Mouse (Mus musculus) kidney, postnatal 10 days (tissue): ENCODE measurements around the gene Atp5h.

Experiments
- DNase-seq: peaks from one replicate; pipeline ENCODE4 v3.0.0; 2021; ENCODE audit warnings: mixed read lengths

The Atp5h gene

DNA sequence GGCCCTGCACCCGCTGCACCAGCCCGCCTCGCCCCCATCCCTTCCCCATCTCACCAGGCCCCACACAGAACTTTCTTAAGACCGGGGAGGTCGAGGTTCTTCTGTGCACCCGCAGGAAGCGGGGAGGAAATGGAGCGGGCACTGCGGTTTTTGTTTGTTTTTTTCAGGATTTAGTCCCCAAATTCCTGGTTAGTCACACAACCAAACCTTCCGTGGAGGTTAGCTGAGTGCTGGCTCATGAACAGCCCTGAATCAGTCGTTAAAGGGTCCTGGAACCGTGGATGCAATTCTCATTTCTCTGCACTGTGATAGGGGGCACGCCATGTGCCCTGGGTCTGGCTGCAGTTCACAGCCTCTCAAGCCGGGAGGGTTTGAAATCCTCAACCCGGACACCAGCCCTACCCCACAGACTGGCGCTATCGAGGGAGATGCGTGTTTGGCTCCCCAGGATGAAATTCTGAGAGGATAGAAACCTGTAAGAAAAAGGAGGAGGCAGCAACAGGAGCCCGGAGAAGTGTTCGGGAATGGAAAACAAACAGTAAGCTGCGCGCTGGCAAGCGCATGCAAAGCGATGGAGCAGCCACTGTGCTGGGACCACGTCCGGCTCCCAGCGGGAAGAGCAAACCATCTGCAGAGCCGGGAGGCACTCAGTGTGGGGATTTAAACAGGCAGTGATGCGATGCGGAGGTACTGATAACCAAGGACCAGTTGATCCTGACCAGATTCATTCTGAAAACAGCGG is 16.0 kb upstream of the Atp5h start:
- peak; percentile 63 for DNase-seq

DNA sequence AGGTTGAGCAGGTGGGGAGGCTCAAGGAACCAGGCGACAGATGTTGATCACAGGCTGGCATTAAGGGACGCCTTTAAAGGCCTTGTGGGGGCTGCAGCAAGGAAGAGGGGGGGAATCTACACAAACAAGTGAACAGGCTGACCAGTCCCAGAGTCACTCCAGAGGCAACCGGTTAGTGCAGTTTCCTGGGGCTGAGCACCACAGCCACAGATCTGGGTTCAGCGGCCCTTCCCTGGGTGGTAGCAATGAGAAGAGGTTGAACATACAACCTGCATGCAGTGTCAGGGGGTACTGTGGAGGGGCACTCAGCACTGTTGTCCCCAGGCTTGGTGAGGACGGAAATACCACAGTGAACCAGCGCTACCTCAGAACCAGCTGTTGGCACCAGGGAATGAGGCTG is 13.6 kb upstream of the Atp5h start:
- no peak for DNase-seq

DNA sequence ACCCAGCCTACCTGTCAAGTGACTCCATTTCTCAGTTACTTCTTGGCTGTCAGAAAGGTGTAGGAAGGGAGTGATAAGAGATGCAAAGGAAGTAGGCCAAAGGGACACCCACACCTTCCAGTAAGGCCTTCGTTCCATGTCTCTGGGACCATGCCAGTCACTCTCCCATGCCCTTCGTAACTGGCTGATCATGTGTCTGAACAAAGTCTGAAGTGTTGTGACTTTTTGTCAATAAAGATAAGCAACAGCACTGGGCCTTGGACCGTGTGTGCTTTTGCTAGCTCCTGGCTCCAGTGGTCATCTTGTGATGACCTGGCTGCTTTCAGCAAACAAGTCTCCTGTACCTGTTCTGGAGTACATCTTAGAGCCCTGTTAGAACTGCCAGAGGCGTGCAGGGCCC is 13.1 kb upstream of the Atp5h start:
- DNase-seq: no peak

DNA sequence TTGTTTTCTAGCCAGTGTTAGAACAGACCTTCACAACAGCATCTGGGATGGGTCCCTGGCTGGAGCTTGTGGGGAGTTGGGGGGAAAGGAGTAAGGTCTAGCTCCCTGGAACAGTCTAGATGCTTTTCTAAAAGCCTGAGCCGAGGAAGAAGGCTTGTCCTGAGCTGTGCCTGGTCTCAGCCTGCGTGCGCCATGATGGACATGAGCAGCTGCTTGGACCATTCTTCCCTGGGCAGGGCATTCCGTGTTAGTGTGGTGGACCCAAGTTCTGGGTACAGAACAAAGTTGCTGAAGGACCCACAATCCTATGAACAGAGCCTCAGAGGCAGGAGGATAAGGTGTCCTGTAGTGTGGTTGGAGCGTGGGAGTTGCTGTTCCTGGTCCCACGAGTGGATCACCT is 10.8 kb upstream of the Atp5h start:
- DNase-seq: no peak

DNA sequence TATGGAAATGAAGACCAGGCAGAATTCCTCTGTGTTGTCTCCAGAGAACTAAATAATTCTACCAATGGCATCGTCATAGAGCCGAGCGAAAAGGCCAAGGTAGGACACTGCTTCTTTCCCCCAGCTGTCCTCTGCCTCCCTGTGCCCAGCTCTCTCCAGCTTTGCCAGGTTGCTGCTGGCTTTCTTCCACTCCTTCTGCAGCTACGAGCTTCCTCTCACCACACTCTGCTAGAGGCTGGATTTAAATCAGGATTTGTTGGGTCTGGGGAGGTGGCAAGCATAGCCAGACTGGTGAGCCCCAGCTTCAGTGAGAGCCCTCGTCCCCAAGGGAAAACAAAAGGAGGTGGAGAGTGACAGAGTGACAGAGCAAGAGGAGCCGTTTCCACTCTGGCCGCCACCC is 9.5 kb upstream of the Atp5h start:
- no peak for DNase-seq

DNA sequence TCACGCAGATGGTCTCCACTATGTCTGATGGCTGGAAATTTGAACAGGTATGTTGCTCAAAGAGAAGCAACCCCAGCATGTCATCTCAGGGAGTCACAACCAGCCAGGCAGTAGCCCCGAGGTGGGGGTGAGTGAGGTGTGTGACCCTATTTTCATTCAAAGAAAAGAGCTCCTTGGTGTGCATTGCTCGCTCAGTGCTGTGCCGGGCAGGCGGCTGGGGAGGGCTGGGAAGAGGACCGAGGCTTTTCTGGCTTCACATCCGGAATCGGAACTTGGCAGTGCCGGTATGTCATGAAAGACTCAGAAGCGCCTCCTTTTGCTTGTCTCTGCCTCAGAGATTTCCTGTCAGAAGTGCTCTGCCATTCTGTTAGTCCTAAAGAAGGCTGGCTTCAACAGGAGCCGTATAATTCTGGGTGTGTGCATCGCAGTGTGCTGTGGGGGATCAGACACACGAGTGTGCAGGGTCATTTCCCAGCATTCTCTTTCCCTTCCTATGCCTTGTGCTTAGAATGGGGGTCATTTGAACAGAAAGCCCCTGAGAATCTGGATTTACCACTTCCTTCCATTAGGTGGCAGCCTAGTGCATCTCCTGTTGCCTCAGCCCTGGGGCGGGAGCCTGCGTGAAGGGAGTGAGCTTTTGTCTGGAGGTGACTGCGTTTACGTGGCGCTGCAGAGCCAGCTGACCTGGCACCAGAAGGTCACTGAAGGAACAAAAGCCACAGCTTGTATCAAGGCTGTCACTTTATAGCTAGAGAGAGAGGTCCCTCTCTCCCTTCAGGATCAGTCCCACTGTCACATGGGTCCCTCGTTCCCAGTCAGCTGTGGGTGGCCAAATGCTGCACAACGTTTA is 7.9 kb upstream of the Atp5h start:
- peak; percentile 86 for DNase-seq

DNA sequence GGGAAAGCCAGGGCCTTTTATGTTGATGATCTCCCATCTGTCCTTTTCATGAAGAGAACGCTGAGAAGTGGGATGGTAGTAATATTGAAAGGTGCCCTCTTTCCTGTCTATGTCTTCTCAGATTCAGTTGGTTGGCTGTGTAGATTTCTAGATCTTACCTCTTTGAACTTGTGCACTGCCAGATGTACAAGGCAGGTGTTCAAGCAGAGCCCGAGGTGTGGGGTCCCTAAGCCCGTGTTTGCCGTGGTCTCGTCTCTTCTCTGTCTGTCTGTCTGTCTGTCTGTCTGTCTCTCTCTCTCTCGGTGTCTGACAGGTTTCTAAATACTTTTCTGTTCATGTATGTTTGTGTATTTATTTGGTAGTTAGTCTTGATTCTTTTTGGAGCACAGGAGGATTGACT is 5.9 kb upstream of the Atp5h start:
- DNase-seq: no peak

DNA sequence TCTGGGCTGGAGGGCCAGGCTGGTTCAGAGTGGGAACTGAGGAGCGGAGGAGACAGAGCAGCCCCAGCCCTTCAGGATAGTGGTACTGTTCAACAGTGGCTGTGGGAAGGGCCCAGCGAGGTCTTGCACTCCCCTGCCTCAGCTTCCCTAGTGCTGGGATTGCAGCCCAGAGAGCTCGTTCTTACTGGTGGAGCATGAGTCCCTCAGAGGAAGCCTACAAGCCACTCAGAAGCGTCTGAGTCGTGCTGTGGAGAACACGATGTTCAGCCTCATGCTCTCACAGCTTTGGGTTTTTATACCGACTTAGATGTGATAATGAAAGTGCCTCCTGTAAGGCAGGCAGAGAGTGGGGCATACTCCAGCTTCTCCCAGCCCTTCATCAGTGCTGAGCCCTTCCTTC is 4.9 kb upstream of the Atp5h start:
- no peak for DNase-seq

DNA sequence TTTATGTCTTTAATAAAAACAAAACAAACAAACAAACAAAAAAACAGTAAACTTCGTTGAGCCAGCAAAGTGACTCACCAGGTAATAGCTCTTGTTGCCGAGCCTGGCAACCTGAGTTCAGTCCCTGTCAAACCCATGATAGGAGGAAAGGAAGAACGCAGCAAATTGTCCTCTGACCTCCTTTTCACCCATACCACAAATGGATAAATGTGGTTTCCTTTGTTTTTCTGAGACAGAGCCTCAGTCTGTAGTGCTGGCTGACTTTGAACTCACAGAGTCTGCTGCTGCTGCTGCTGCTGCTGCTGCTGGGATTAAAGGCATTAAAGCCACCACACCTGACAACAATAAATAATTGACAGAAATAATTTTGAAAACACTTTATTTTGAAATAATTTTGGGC is 3.3 kb upstream of the Atp5h start:
- DNase-seq: no peak

DNA sequence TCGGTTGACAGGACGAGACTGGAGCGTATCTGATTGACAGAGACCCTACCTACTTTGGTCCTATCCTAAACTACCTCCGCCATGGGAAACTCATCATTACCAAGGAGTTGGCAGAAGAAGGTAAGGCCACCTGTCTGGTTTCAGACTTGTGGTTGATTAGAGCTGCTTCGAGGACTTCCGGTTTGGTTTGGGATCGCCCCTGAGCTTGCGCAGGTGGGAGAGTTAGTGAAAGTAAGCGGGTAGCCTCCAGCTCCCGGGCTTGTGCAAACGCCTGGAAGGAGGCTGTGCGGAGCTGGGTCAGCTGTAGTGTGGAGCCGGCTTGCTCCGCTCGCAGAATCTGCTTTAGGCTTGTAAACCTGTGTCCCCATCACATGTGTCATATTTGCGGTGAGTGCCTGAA is 2.2 kb upstream of the Atp5h start:
- DNase-seq: no peak

DNA sequence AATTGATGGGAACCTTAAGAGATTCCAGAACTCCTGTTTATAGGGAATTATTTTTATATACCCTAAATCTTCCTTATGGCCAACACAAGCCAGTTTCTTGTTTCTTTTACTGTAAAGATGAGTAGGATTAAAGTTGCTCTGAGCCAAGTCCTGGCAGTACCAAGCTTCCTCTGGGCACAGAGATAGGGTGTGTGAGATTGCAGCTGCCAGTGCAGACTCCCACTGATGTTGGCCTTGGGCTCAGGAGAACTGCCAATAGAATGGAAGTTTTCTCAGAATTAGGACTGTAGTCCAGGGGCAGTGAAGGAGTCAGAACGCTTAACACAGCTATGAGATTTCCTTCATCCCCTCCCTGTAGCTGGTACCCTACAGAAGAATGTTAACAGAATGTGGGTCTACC is 1.6 kb upstream of the Atp5h start:
- DNase-seq: no peak

DNA sequence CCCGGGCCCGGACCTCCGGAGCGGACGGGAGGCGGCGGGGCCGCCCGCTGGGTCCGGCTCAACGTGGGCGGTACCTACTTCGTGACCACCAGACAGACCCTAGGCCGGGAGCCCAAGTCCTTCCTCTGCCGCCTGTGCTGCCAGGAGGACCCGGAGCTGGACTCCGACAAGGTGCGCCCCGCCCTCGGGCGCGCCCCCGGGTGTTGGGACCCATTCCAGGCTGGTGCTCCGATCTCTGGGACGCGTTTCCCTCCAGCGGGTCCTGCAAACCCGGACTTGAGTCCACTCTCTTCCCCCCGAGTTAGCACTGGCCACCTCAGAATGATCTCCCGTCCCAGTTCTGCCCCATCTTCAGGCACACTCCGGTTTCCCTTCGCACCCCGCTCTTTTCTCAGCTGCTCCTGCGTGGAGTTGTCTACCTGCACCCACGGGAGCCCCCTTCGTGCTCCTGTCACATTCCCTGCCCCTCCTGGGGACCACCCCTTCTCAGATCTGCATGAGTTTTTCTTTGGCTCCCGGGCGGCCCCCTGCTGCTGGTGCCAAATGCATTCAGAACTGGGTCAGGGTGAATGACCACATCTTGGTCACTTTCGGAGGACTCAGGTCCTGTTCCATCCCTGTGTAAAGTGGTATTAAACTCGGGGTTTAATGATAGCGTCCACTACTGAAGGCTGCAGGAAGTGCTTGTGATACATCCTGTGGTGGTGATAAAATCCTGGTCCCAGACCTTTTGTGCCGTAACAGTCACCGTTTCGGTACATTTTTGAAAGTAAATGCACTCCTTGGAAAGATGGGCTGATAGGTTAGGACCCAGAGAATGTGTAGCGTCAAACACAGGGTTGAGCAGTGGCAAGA is 801 bp upstream of the Atp5h start:
- DNase-seq: peak; percentile 80

DNA sequence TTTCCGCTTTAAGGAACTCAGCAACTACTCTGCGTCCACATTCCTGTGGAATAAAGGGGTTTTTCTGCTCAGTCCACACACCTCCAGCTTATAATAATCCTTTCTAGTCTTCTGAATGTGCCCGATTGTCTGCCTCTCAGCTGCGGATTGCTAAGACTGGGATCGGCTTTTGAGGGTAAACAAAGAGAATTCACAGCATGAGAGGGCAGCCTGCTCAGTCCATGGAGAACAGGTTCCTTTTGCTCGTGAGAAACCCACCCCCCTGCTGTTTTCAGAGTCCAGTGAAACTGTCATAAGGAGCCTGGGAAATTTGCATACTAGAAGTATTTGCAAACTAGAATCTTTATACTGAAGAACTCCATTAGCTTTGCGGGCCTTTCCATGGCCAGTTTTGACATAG is 10.2 kb downstream of the Atp5h start:
- no peak for DNase-seq

DNA sequence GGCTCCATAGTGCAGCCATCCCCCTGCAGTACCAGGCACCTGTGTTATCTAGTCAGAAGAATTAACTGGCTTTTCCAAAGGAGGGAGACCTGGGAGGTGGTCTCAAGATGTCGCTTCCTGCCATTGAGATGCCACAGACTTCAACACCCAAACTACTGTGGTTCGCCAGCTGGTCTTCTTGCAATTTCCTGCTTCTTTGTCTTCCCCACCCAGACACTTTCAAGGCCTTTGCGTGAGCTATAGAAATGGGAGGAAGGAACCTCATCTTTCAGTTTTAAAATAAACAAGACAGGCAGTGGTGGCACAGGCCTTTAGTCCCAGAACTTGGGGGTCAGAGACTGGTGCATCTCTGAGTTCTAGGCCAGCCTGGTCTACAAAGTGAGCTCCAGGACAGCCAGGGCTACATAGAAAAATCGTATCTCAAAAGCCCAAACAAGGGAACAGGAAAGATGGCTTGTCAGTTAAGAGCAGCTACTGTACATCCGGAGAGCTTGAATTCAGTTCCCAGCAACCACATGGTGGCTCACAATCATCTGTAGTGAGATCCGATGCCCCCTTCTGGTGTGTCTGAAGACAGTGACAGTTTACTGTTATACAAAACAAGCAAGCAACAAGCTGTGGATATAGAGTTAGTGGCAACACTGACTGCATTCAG is 11.4 kb downstream of the Atp5h start:
- no peak for DNase-seq

DNA sequence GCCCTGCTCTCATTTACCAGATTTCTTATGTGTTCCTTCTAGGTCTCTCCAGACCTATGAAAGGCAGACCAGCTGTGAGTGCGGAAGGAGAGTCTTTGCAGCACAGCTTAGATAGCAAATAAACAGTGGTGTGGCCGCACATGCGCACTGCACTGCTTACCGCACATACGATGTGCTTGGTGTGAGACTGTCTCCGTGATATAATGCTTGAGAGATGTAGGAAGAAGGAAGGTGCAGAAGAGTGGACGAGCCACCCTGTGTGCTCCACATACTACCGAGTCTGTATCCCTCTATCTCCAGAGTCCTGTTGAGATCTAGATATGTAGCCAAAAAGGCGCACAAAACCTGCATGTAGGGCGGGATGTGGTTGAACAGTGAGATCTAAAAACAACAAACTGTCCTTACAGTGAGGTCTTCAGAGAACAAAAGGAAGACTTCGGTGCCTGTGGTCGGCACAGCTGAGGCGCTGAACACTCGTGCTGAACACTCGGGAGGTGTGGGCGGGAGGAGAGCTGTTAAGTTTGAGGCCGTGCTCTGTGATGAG is 12.8 kb downstream of the Atp5h start:
- DNase-seq: no peak

DNA sequence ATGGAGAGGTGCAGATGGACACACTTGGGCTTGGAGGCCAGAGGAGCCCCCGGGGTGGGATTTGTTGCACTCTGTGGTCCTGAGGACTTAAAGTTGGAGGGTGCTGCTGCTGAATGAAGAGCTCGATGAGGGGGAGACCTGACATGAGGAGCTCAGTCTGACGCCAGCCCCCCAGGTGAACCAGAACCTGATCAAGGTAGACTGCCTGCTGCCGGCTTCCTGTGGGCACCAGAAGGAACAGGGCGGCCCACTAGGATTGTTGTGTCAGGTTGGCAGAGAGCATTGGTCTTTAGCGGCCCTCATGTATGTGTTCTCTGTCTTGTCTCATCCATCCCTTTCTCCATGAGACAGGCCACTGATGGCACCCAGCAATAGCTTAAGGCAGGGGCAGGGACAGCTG is 14.0 kb downstream of the Atp5h start:
- no peak for DNase-seq

DNA sequence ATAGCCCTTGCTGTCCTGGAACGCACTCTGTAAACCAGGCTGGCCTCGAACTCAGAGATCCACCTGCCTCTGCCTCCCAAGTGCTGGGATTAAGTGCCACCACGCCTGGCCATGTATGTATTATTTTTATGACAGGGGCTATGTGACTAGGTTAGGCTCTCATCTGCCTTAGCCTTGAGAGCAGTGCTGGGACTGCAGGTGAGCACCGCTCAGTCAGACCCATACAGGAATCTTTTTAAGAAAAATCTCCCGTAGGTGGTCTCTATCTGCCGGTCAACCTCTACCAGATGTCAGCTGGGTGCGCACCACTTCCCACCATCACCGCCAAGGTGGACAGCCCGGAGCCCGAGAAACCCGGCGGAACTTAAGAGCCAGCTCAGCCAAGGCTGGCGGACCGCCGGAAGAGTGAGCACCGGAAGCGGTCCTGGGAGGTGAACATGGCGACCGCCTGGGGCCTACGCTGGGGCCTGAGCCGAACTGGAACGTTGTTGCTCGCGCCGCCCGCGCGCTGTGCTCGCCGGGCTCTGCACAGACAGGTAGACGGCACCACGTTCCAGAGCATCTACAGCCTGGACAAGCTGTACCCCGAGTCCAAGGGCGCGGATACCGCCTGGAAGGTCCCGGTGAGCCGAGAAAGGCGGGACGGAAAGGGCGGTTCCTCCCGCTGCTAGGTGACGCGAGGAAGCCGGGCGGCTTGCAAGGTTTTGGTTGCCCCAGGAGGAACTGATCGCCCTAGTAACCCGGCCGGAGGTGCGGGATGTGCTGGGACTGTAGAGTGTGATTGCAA is 16.2 kb downstream of the Atp5h start, which contains the start of gene Mrpl58:
Gene Mrpl58 (plus strand): TSS at position 415 of the 787 bp plus-strand sequence.
- peak; percentile 91 for DNase-seq

DNA sequence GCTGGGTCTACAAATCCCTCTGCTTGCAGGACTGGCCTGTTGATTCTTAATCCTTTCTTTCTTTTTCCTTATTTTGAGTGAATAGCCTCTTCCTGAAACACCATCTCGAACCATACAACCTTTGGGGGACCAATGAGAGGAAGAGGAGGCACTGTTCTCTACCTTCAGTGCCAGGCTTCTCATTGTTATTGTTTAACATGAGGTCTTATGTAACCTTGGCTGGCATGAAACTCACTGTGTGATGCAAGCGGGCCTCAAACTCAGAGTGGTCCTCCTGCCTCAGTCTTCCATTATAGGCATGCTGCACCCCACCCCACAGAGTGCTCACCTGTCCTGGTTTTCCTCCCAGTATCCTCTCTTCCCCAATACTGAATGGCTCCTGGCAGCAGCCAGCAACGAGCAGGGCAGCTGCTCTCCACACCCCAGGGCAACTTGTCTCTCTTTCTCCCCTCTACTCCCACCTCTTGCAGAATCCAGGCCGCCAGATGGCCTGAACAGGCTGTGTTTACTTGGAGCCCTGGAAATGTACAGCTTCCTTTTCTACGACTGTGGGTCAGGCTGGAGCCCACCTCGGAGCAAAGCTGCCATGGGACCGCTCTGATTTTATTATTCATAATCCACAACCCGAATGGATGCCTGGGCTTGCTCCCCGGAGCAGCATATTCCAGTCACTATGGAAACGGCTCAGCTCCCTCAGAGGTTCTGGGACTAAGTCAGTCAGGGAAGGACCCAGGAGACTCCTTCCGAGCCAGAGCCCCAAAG is 19.0 kb downstream of the Atp5h start:
- DNase-seq: no peak

DNA sequence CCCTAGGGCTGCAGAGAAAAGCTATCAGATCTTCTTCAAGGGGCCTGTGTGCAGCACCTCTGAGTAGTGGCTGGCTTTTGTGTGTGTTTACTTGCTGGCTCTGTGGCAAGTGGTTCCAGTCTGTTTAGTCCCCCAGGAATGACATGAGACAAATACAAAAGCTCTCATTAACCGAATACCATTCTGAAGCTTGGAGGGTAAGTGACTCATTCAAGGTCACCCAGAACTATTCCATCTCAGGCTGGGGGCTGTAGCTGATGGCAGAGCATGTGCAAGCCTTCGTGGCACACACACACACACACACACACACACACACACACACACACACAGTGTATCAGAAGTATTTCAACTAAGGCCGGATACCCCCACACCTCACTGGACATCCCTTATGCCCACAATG is 19.6 kb downstream of the Atp5h start:
- DNase-seq: no peak

DNA sequence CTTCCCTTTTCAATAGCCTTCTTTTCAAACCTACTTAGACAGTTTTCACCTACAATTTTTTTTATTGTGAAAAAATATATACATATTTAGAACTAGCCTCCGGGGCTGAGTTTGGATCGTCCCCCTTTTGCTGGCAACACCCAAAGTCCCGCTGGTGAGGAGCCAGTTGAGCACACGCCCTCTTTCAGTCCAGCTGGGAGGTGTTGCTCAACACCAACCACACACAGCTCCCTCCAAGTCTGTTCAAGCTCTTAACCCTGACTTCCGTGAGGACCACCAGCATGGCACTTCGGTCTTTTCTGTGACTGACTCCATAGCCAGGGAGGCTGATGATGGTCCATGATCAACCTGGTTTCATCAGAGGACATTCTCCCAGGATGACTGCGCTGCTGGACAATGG is 21.7 kb downstream of the Atp5h start:
- no peak for DNase-seq
